Mouse (Mus musculus) mature B cell (primary cell): ENCODE results near the gene Atxn1.

ENCODE experiments used
- in situ Hi-C: fragments of 300-500 bp; cut with MboI; formaldehyde crosslinking; loops from 2 replicates; pipeline ENCODE4 v1.14.3; 2019

The Atxn1 gene

GRCm38 (mm10) chr13:45628341-45628740 lies 336.5 kb downstream of the Atxn1 start:
- in situ Hi-C loops, result no loop called here

- in situ Hi-C loops, result no loop called here
Measured at GRCm38 (mm10) chr13:45627206-45627751, 337.5 kb downstream of the Atxn1 start.

- in situ Hi-C loops, result no loop called here
Measured at GRCm38 (mm10) chr13:45625740-45626139, 339.1 kb downstream of the Atxn1 start.

GRCm38 (mm10) chr13:45623846-45624245 lies 341.0 kb downstream of the Atxn1 start:
- in situ Hi-C loops, result no loop called here

GRCm38 (mm10) chr13:45622871-45623546 lies 341.8 kb downstream of the Atxn1 start:
- in situ Hi-C loops, result no loop called here

- in situ Hi-C loops, result no loop called here
Measured at GRCm38 (mm10) chr13:45620687-45621086, 344.1 kb downstream of the Atxn1 start.

- in situ Hi-C loops, result no loop called here
Measured at GRCm38 (mm10) chr13:45620281-45620680, 344.5 kb downstream of the Atxn1 start.

GRCm38 (mm10) chr13:45617988-45618387 lies 346.8 kb downstream of the Atxn1 start:
- in situ Hi-C loops, result no loop called here

GRCm38 (mm10) chr13:45614762-45615161 lies 350.0 kb downstream of the Atxn1 start:
- in situ Hi-C loops, result no loop called here

- in situ Hi-C loops, result no loop called here
Measured at GRCm38 (mm10) chr13:45613346-45613745, 351.5 kb downstream of the Atxn1 start.

- in situ Hi-C loops, result no loop called here
Measured at GRCm38 (mm10) chr13:45611554-45611953, 353.3 kb downstream of the Atxn1 start.

GRCm38 (mm10) chr13:45609461-45609860 lies 355.3 kb downstream of the Atxn1 start:
- in situ Hi-C loops, result no loop called here

- in situ Hi-C loops, result no loop called here
Measured at GRCm38 (mm10) chr13:45608593-45608992, 356.2 kb downstream of the Atxn1 start.

- in situ Hi-C loops, result no loop called here
Measured at GRCm38 (mm10) chr13:45607946-45608345, 356.9 kb downstream of the Atxn1 start.

GRCm38 (mm10) chr13:45603636-45604035 lies 361.2 kb downstream of the Atxn1 start:
- in situ Hi-C loops, result no loop called here

- in situ Hi-C loops, result no loop called here
Measured at GRCm38 (mm10) chr13:45600443-45600842, 364.4 kb downstream of the Atxn1 start.

GRCm38 (mm10) chr13:45599831-45600230 lies 365.0 kb downstream of the Atxn1 start:
- in situ Hi-C loops, result no loop called here

GRCm38 (mm10) chr13:45595416-45595815 lies 369.4 kb downstream of the Atxn1 start:
- in situ Hi-C loops, result no loop called here

- in situ Hi-C loops, result no loop called here
Measured at GRCm38 (mm10) chr13:45593914-45594313, 370.9 kb downstream of the Atxn1 start.

- in situ Hi-C loops, result no loop called here
Measured at GRCm38 (mm10) chr13:45590898-45591297, 373.9 kb downstream of the Atxn1 start.

- in situ Hi-C loops, result no loop called here
Measured at GRCm38 (mm10) chr13:45583061-45583460, 381.7 kb downstream of the Atxn1 start.

- in situ Hi-C loops, result no loop called here
Measured at GRCm38 (mm10) chr13:45582294-45582693, 382.5 kb downstream of the Atxn1 start.

- in situ Hi-C loops, result no loop called here
Measured at GRCm38 (mm10) chr13:45579751-45580150, 385.1 kb downstream of the Atxn1 start.

GRCm38 (mm10) chr13:45577784-45578183 lies 387.0 kb downstream of the Atxn1 start:
- in situ Hi-C loops, result no loop called here
